Mouse (Mus musculus): ENCODE measurements around the gene Gsdma. TPM values are rescaled to one million over a fixed set of nuclear protein-coding genes. Genes with fewer than 3 reads are reported as not detected.

The Gsdma gene
- total and polyA plus RNA-seq, 3 experiments: 0.10 TPM; not detected in 2

DNA sequence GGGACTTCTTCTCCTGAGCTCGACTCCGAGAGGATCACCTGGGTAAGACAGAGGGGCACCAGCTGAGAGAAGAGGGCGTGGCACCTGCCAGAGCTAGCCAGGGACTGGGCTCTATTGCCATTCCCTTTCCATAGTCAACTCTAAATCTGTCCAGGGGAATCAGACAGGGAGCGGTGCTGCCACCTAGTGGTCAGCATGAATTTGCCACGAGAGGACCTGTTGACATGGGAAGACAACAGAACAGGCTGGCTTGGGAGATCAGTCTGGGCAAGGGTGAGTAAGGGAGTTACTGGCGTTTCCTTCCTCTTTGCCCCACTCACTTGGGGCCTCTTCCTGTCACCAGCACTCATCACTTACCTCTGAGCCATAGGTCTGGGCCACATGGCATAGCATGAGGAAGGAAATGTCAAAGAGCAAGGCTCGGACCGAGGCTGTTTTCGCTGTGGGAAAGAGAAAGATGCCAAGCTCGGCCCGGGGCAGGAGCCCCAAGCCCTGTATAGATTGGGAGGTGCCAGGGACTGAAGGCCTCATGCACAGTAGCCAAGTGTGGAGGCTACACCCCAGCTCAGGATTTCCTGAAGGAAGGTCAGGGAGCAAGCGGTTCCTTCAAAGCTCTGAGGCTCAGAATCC lies 46.4 kb downstream of the Gsdma start:
- Histone ChIP-seq H3K27me3 (replicated peaks) (no peaks in the 10 kb centered on the region), H3K9ac (ENCODE audit: insufficient read depth, low read depth) (no peak overlapping the region), H3K4me1 (ENCODE audit: control insufficient read depth in 1 of 2, insufficient read depth in 2 of 2) (peaks cover 5 to 21% of the 10 kb centered on the region in 2 experiments), H3K4me2 (ENCODE audit: insufficient read depth, low read depth, poor library complexity, severe bottlenecking) (no peak overlapping the region), H3K4me3 (replicated peaks in 1 of 3; ENCODE audit: low read depth in 2 of 3, low read length in 2 of 3, poor library complexity in 1 of 3) (no peak overlapping the region), H3K27ac (ENCODE audit: insufficient read depth, low read depth) (no peak overlapping the region), H3K9me3 (replicated peaks; ENCODE audit: low read length) (no peaks in the 10 kb centered on the region), H3K79me2 (replicated peaks; ENCODE audit: control insufficient read depth, extremely low read depth, insufficient read depth, poor library complexity, severe bottlenecking) (no peaks in the 10 kb centered on the region), H3K36me3 (replicated peaks in 1 of 2; ENCODE audit: control insufficient read depth in 1 of 2, insufficient read depth in 1 of 2, low read length in 1 of 2) (peaks cover 85 to 96% of the 10 kb centered on the region in 2 experiments)
- dilution Hi-C loops (cut with MboI; ENCODE audit: extremely low pct_ligation_motif_present, extremely low pct_unique_long_range_greater_than_20kb, low sequenced_read_pairs): no loop called here
- in situ Hi-C loops (cut with MboI; ENCODE audit: low pct_ligation_motif_present, low pct_unique_long_range_greater_than_20kb, low sequenced_read_pairs): no loop called here
- peak; percentile 84 for DNase-seq (ENCODE audit: extremely low read depth)
- TF ChIP-seq CHD1 (IDR thresholded peaks at IDR 0.05; ENCODE audit: low read depth, low read length): no peak
- TF ChIP-seq GABPA (IDR thresholded peaks at IDR 0.05; ENCODE audit: insufficient replicate concordance, low read depth, low read length): no peak
- no peak for TF ChIP-seq POLR2AphosphoS2 (IDR thresholded peaks at IDR 0.05; ENCODE audit: low read depth, low read length)
- no peak for TF ChIP-seq ZNF384 (IDR thresholded peaks at IDR 0.05; ENCODE audit: low read depth, low read length)
- TF ChIP-seq JUN (IDR thresholded peaks at IDR 0.05; ENCODE audit: insufficient read depth, low read depth, low read length): no peak
- TF ChIP-seq RAD21 (IDR thresholded peaks at IDR 0.05; ENCODE audit: low read depth, low read length): peak; percentile 47
- no peak for TF ChIP-seq IRF4 (IDR thresholded peaks at IDR 0.05; ENCODE audit: low read depth, low read length)
- TF ChIP-seq HCFC1 (IDR thresholded peaks at IDR 0.05; ENCODE audit: low read depth, low read length): no peak
- no peak for TF ChIP-seq MEF2A (IDR thresholded peaks at IDR 0.05; ENCODE audit: borderline replicate concordance, low read depth, low read length)
- TF ChIP-seq TCF12 (IDR thresholded peaks at IDR 0.05; ENCODE audit: low read depth, low read length): no peak
- TF ChIP-seq PAX5 (IDR thresholded peaks at IDR 0.05; ENCODE audit: low read length): no peak
- no peak for TF ChIP-seq SIN3A (IDR thresholded peaks at IDR 0.05; ENCODE audit: low read length)
- no peak for TF ChIP-seq USF2 (conservative IDR thresholded peaks at IDR 0.05; ENCODE audit: low read depth, low read length)
- peak; percentile 68 for TF ChIP-seq SMC3 (IDR thresholded peaks at IDR 0.05; ENCODE audit: low read depth, low read length)
- TF ChIP-seq E2F4 (IDR thresholded peaks at IDR 0.05; ENCODE audit: insufficient replicate concordance, low read depth, low read length): no peak
- TF ChIP-seq NELFE (IDR thresholded peaks at IDR 0.05; ENCODE audit: low read depth, low read length): no peak
- no peak for TF ChIP-seq MAFK (IDR thresholded peaks at IDR 0.05; ENCODE audit: insufficient replicate concordance, low read length)
- TF ChIP-seq ZMIZ1 (IDR thresholded peaks at IDR 0.05; ENCODE audit: low read depth, low read length): no peak
- no peak for TF ChIP-seq ZC3H11A (IDR thresholded peaks at IDR 0.05; ENCODE audit: low read depth, low read length)
- no peak for TF ChIP-seq ETS1 (conservative IDR thresholded peaks at IDR 0.05; ENCODE audit: low read depth, low read length)
- TF ChIP-seq JUND (conservative IDR thresholded peaks at IDR 0.05; ENCODE audit: low read depth, low read length): 0 out of 2 replicates have a peak, but pooled peaks have one; percentile 34
- peak; percentile 91 to 98 for TF ChIP-seq CTCF (conservative IDR thresholded peaks at IDR 0.05 in 1 of 2, IDR thresholded peaks at IDR 0.05 in 1 of 2; ENCODE audit: low read depth in 2 of 2, low read length in 2 of 2)
- no peak for TF ChIP-seq ELF1 (IDR thresholded peaks at IDR 0.05; ENCODE audit: low read depth, low read length)
- TF ChIP-seq EP300 (IDR thresholded peaks at IDR 0.05; ENCODE audit: low read length): no peak
- TF ChIP-seq MYC (IDR thresholded peaks at IDR 0.05; ENCODE audit: low read depth, low read length): peak; percentile 69; the same call in 1 of the 2 replicates

Measured in CH12.LX (cell line).